9 mouse cellular contexts compared by ENCODE assay signal in the genomic region with DNA sequence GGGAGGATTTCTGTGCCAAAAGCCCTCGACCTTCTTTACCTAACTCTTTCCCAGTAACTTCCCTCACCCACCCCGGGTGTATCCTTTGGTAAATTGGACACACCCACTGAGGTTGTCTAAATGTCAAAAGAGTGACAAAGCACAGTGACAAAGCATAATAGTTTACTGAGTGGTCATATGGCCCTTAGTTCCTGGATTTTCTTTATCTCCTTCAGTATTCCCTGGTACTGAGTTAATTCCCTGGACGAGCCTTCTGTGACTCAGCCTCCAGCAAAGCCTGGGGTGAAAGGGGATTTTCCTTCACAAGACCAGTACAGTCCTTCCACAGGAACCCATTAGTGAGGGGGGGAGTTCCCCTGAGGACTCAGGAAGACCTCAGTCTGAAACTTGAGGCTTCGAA. TPM values are rescaled to one million over a fixed set of nuclear protein-coding genes. Genes with fewer than 3 reads are reported as not detected.
DNase-seq lines count a peak whose midpoint lies in the region; ATAC-seq and TF ChIP-seq lines count a peak whose summit lies in the region.
"Had no signal": no experiment of that assay in that cellular context is flagged by ENCODE, and none has a peak within 500 bp of the region (broad histone marks: within the 10 kb centered on the region; RNA-seq: fewer than 3 reads in every experiment).

No protein-coding gene starts in this region.

- peak overlapping the region; percentile 66 for H3K9ac ChIP-seq in CH12.LX (ENCODE audit: insufficient read depth, low read depth)
- peak overlapping the region; percentile 44; the same call in 1 of the 2 replicates for H3K9ac ChIP-seq in embryonic facial prominence, embryonic 13.5 days
- H3K9ac ChIP-seq in liver, embryonic 11.5 days (ENCODE audit: low read depth, low read length) = peak overlapping the region; percentile 46

- no peak for TF ChIP-seq CTCF in CH12.LX (conservative IDR thresholded peaks at IDR 0.05 in 1 of 2, IDR thresholded peaks at IDR 0.05 in 1 of 2; ENCODE audit: low read depth in 2 of 2, low read length in 2 of 2)

- H3K9me3 ChIP-seq in CH12.LX (replicated peaks; ENCODE audit: low read length) = no peaks in the 10 kb centered on the region
- no peaks in the 10 kb centered on the region for H3K9me3 ChIP-seq in embryonic facial prominence, embryonic 13.5 days
- H3K9me3 ChIP-seq in liver, embryonic 11.5 days (ENCODE audit: control insufficient read depth, low read length) = no peaks in the 10 kb centered on the region

- no peaks in the 10 kb centered on the region for H3K27me3 ChIP-seq in CH12.LX (replicated peaks)
- no peaks in the 10 kb centered on the region for H3K27me3 ChIP-seq in embryonic facial prominence, embryonic 13.5 days
- H3K27me3 ChIP-seq in liver, embryonic 11.5 days (replicated peaks; ENCODE audit: control insufficient read depth, insufficient read depth, low read length) = no peaks in the 10 kb centered on the region

- DNase-seq in adrenal gland, postnatal 14 days = peak; percentile 11
- no peak for DNase-seq in adrenal gland, postnatal 36 days
- peak; percentile 34 for DNase-seq in CH12.LX (ENCODE audit: extremely low read depth)
- no peak for DNase-seq in liver, embryonic 11.5 days (ENCODE audit: low spot score)
- DNase-seq in frontal cortex, postnatal 36 days (ENCODE audit: low spot score in 2 of 2) = no peak
- DNase-seq in thymus, postnatal 4 days = no peak
- DNase-seq in frontal cortex, adult 2 months (ENCODE audit: extremely low spot score in 1 of 2, low spot score in 1 of 2) = no peak

- WGBS in embryonic facial prominence, embryonic 13.5 days = 68% methylated on average over 4 of the region's 4 CpGs
- 34% methylated on average over 4 of the region's 4 CpGs for WGBS in liver, embryonic 11.5 days

- H3K4me2 ChIP-seq in CH12.LX (ENCODE audit: insufficient read depth, low read depth, poor library complexity, severe bottlenecking) = peak overlapping the region; percentile 90; the same call in 1 of the 2 replicates
- no peak overlapping the region for H3K4me2 ChIP-seq in embryonic facial prominence, embryonic 13.5 days
- peak overlapping the region; percentile 72 for H3K4me2 ChIP-seq in liver, embryonic 11.5 days

- H3K27ac ChIP-seq in CH12.LX (ENCODE audit: insufficient read depth, low read depth) = no peak overlapping the region
- no peak overlapping the region for H3K27ac ChIP-seq in embryonic facial prominence, embryonic 13.5 days
- peak overlapping the region; percentile 93 for H3K27ac ChIP-seq in liver, embryonic 11.5 days (ENCODE audit: low read depth, low read length)

- no peak for ATAC-seq in embryonic facial prominence, embryonic 13.5 days (ENCODE audit: insufficient number of reproducible peaks, insufficient read depth, low FRiP score, low TSS enrichment, low read depth)
- ATAC-seq in liver, embryonic 11.5 days (replicated peaks; ENCODE audit: low FRiP score) = no peak

- TF ChIP-seq EP300 in CH12.LX (IDR thresholded peaks at IDR 0.05; ENCODE audit: low read length) = no peak

- dilution Hi-C loops in CH12.LX (cut with MboI; ENCODE audit: extremely low pct_ligation_motif_present, extremely low pct_unique_long_range_greater_than_20kb, low sequenced_read_pairs) = no loop called here

- TF ChIP-seq RAD21 in CH12.LX (IDR thresholded peaks at IDR 0.05; ENCODE audit: low read depth, low read length) = no peak

- peaks cover 28% of the 10 kb centered on the region for H3K79me2 ChIP-seq in CH12.LX (replicated peaks; ENCODE audit: control insufficient read depth, extremely low read depth, insufficient read depth, poor library complexity, severe bottlenecking)

- peaks cover 0 to 30% of the 10 kb centered on the region in 2 experiments; a peak in 3 of 4 replicates for H3K4me1 ChIP-seq in CH12.LX (ENCODE audit: control insufficient read depth in 1 of 2, insufficient read depth in 2 of 2)
- peaks cover 9% of the 10 kb centered on the region for H3K4me1 ChIP-seq in embryonic facial prominence, embryonic 13.5 days
- H3K4me1 ChIP-seq in liver, embryonic 11.5 days (replicated peaks; ENCODE audit: control insufficient read depth, insufficient read depth, low read length) = peaks cover 26% of the 10 kb centered on the region

- H3K4me3 ChIP-seq in CH12.LX (replicated peaks in 1 of 3; ENCODE audit: low read depth in 2 of 3, low read length in 2 of 3, poor library complexity in 1 of 3) = peak overlapping the region; percentile 64 to 85 (median 83)
- no peak overlapping the region for H3K4me3 ChIP-seq in embryonic facial prominence, embryonic 13.5 days
- peak overlapping the region; percentile 62 for H3K4me3 ChIP-seq in liver, embryonic 11.5 days (ENCODE audit: low read depth, low read length)

- peaks cover 17 to 36% of the 10 kb centered on the region in 2 experiments for H3K36me3 ChIP-seq in CH12.LX (replicated peaks in 1 of 2; ENCODE audit: control insufficient read depth in 1 of 2, insufficient read depth in 1 of 2, low read length in 1 of 2)
- H3K36me3 ChIP-seq in embryonic facial prominence, embryonic 13.5 days = peaks cover 15% of the 10 kb centered on the region
- H3K36me3 ChIP-seq in liver, embryonic 11.5 days (ENCODE audit: control insufficient read depth, insufficient read depth, low read length) = peaks cover 4% of the 10 kb centered on the region; the same call in 1 of the 2 replicates

- in situ Hi-C loops in CH12.LX (cut with MboI; ENCODE audit: low pct_ligation_motif_present, low pct_unique_long_range_greater_than_20kb, low sequenced_read_pairs) = no loop called here

- no peak for TF ChIP-seq POLR2A in CH12.LX (IDR thresholded peaks at IDR 0.05; ENCODE audit: low read depth, low read length)

TF ChIP-seq in CH12.LX, 34 proteins besides CTCF, POLR2A, EP300 and RAD21:
- no peak for TF ChIP-seq RCOR1 (conservative IDR thresholded peaks at IDR 0.05; ENCODE audit: low read depth, low read length)
- no peak for TF ChIP-seq CHD1 (IDR thresholded peaks at IDR 0.05; ENCODE audit: low read depth, low read length)
- 0 out of 2 replicates have a peak, but pooled peaks have one; percentile 28 for TF ChIP-seq MAZ (IDR thresholded peaks at IDR 0.05; ENCODE audit: low read depth, low read length)

RNA-seq across cellular contexts. Expression of gene Prr13, which starts 2.1 kb away (rescaled TPM):
- 75.6 and 89.5 TPM in 2 replicates for total RNA-seq in adrenal gland, postnatal 14 days (2021)
- 100 to 1,000 TPM; 112 to 116 TPM for total RNA-seq in adrenal gland, postnatal 36 days (2021)
- 34.5 and 36.4 TPM in 2 replicates for total RNA-seq in CH12.LX (2012; rRNA removed)
- total RNA-seq in CH12.LX (2014; rRNA removed) = 26.1 and 32.2 TPM in 2 replicates
- 94.8 and 131 TPM in 2 replicates for polyA plus RNA-seq in CH12.LX (2012; ENCODE audit: insufficient read length, low read depth)
- polyA plus RNA-seq in embryonic facial prominence, embryonic 13.5 days (2015; fragmentation: Nextera tagmentation; extraction: Ambion mirVana) = 74.8 and 79.2 TPM in 2 replicates
- polyA plus RNA-seq in liver, embryonic 11.5 days (2014; fragmentation: Nextera tagmentation; extraction: Ambion mirVana) = 155 and 157 TPM in 2 replicates
- 78.3 and 83.6 TPM in 2 replicates for polyA plus RNA-seq in frontal cortex, adult 2 months (2012; rRNA removed)

RNA-seq across cellular contexts. Expression of gene Pcbp2, which starts 9.4 kb away (rescaled TPM):
- total RNA-seq in adrenal gland, postnatal 14 days (2021) = 726 and 812 TPM in 2 replicates
- 100 to 1,000 TPM; 724 to 759 TPM for total RNA-seq in adrenal gland, postnatal 36 days (2021)
- 263 and 281 TPM in 2 replicates for total RNA-seq in CH12.LX (2012; rRNA removed)
- 308 and 379 TPM in 2 replicates for total RNA-seq in CH12.LX (2014; rRNA removed)
- polyA plus RNA-seq in CH12.LX (2012; ENCODE audit: insufficient read length, low read depth) = 1,350 and 1,545 TPM in 2 replicates
- 262 and 269 TPM in 2 replicates for polyA plus RNA-seq in embryonic facial prominence, embryonic 13.5 days (2015; fragmentation: Nextera tagmentation; extraction: Ambion mirVana)
- polyA plus RNA-seq in liver, embryonic 11.5 days (2014; fragmentation: Nextera tagmentation; extraction: Ambion mirVana) = 187 and 220 TPM in 2 replicates
- polyA plus RNA-seq in frontal cortex, adult 2 months (2012; rRNA removed) = 538 and 576 TPM in 2 replicates

RNA-seq across cellular contexts. Expression of gene Amhr2, which starts 15.8 kb away (rescaled TPM):
- 1.5 and 1.6 TPM in 2 replicates for total RNA-seq in adrenal gland, postnatal 14 days (2021)
- 1 to 10 TPM; 1.2 to 2.5 TPM for total RNA-seq in adrenal gland, postnatal 36 days (2021)
- total RNA-seq in CH12.LX (2012; rRNA removed) (not detected in 2 replicates), CH12.LX (2014; rRNA removed) (not detected in 2 replicates)
- not detected in 2 replicates for polyA plus RNA-seq in CH12.LX (2012; ENCODE audit: insufficient read length, low read depth)
- not detected in 2 replicates for polyA plus RNA-seq in embryonic facial prominence, embryonic 13.5 days (2015; fragmentation: Nextera tagmentation; extraction: Ambion mirVana)
- 1.1 and 1.6 TPM in 2 replicates for polyA plus RNA-seq in liver, embryonic 11.5 days (2014; fragmentation: Nextera tagmentation; extraction: Ambion mirVana)
- polyA plus RNA-seq in frontal cortex, adult 2 months (2012; rRNA removed) = 1.3 and 1.6 TPM in 2 replicates

RNA-seq across cellular contexts. Expression of gene Gm10337, which starts 42.6 kb away (rescaled TPM):
- not detected in 2 replicates for total RNA-seq in adrenal gland, postnatal 14 days (2021)
- total RNA-seq in adrenal gland, postnatal 36 days (2021) = not detected
- total RNA-seq in CH12.LX (2012; rRNA removed) = not detected in 2 replicates
- total RNA-seq in CH12.LX (2014; rRNA removed) = not detected in 2 replicates
- polyA plus RNA-seq in CH12.LX (2012; ENCODE audit: insufficient read length, low read depth) = not detected in 2 replicates
- 5.2 and 9.0 TPM in 2 replicates for polyA plus RNA-seq in embryonic facial prominence, embryonic 13.5 days (2015; fragmentation: Nextera tagmentation; extraction: Ambion mirVana)
- polyA plus RNA-seq in liver, embryonic 11.5 days (2014; fragmentation: Nextera tagmentation; extraction: Ambion mirVana) = not detected in 2 replicates
- polyA plus RNA-seq in frontal cortex, adult 2 months (2012; rRNA removed) = not detected in 2 replicates
- total RNA-seq: left cerebral cortex, postnatal 10 days had no signal

RNA-seq across cellular contexts. Expression of gene Sp1, which starts 55.0 kb away (rescaled TPM):
- total RNA-seq in adrenal gland, postnatal 14 days (2021) = 72.6 and 73.7 TPM in 2 replicates
- 10 to 100 TPM; 78.9 to 79.7 TPM for total RNA-seq in adrenal gland, postnatal 36 days (2021)
- total RNA-seq in CH12.LX (2012; rRNA removed) (23.3 and 23.5 TPM in 2 replicates), CH12.LX (2014; rRNA removed) (22.3 and 27.1 TPM in 2 replicates)
- 25.6 and 31.8 TPM in 2 replicates for polyA plus RNA-seq in CH12.LX (2012; ENCODE audit: insufficient read length, low read depth)
- 12.3 and 14.1 TPM in 2 replicates for polyA plus RNA-seq in embryonic facial prominence, embryonic 13.5 days (2015; fragmentation: Nextera tagmentation; extraction: Ambion mirVana)
- polyA plus RNA-seq in liver, embryonic 11.5 days (2014; fragmentation: Nextera tagmentation; extraction: Ambion mirVana) = 9.7 and 10.6 TPM in 2 replicates
- polyA plus RNA-seq in frontal cortex, adult 2 months (2012; rRNA removed) = 10.3 and 11.4 TPM in 2 replicates

Comparison
In these comparisons a context has a peak if more than half of its experiments do, and no peak if none do; other contexts are left out.
1. DNase-seq: peak in adrenal gland, postnatal 14 days (single experiment) and CH12.LX (single experiment); none in adrenal gland, postnatal 36 days (0 of 2), liver, embryonic 11.5 days (single experiment), frontal cortex, postnatal 36 days (0 of 2), thymus, postnatal 4 days (single experiment) and frontal cortex, adult 2 months (0 of 2).
2. Peak in every context shown above with its lines, with median percentiles within 50 percentile points of each other: H3K9ac ChIP-seq.